Mouse (Mus musculus) heart, embryonic 10.5 days (tissue): ENCODE results near the gene Eme2. TPM values are rescaled to one million over a fixed set of nuclear protein-coding genes. Genes with fewer than 3 reads are reported as not detected.

Experiments
- DNase-seq: peaks from one replicate; pipeline ENCODE4 v3.0.0-alpha.2; 2017; ENCODE audit warnings: low spot score
- H3K27ac ChIP-seq: fragments of 300-500 bp; sonication (generic); 2 replicates; pipeline ENCODE4 v1.5.1; 2016; ENCODE audit warnings: mild to moderate bottlenecking
- H3K27me3 ChIP-seq: fragments of 300-500 bp; sonication (generic); 2 replicates; pipeline ENCODE4 v1.6.1; 2016; ENCODE audit warnings: mild to moderate bottlenecking; ENCODE audit not compliant: poor library complexity, insufficient read depth, severe bottlenecking
- H3K36me3 ChIP-seq: fragments of 300-500 bp; sonication (generic); 2 replicates; pipeline ENCODE4 v1.6.1; 2016; ENCODE audit warnings: mild to moderate bottlenecking, moderate library complexity
- H3K4me1 ChIP-seq: fragments of 300-500 bp; sonication (generic); 2 replicates; pipeline ENCODE4 v1.6.1; 2016; ENCODE audit warnings: mild to moderate bottlenecking
- H3K4me3 ChIP-seq: fragments of 300-500 bp; sonication (generic); 2 replicates; pipeline ENCODE4 v1.5.1; 2016; ENCODE audit warnings: mild to moderate bottlenecking, moderate library complexity
- H3K9me3 ChIP-seq: fragments of 300-500 bp; sonication (generic); 2 replicates; pipeline ENCODE4 v1.6.1; 2016; ENCODE audit warnings: mild to moderate bottlenecking, moderate library complexity
- WGBS: fragments of 180-500 bp; shearing (Covaris S2); methylation state at CpG from one replicate; pipeline ENCODE4 v1.1.7; 2016; 5-methylcytosine and 5-hydroxymethylcytosine counted together
- polyA plus RNA-seq: library from polyadenylated mRNA; unstranded; fragments of >200 nt; fragmentation: Nextera tagmentation; extraction: Ambion mirVana; gene quantifications from 2 replicates; pipeline ENCODE4 v1.2.1, GENCODE M21; 2016

Eme2 gene
- polyA plus RNA-seq, 1 experiment from 2014 or later, result 28.0 TPM

DNA sequence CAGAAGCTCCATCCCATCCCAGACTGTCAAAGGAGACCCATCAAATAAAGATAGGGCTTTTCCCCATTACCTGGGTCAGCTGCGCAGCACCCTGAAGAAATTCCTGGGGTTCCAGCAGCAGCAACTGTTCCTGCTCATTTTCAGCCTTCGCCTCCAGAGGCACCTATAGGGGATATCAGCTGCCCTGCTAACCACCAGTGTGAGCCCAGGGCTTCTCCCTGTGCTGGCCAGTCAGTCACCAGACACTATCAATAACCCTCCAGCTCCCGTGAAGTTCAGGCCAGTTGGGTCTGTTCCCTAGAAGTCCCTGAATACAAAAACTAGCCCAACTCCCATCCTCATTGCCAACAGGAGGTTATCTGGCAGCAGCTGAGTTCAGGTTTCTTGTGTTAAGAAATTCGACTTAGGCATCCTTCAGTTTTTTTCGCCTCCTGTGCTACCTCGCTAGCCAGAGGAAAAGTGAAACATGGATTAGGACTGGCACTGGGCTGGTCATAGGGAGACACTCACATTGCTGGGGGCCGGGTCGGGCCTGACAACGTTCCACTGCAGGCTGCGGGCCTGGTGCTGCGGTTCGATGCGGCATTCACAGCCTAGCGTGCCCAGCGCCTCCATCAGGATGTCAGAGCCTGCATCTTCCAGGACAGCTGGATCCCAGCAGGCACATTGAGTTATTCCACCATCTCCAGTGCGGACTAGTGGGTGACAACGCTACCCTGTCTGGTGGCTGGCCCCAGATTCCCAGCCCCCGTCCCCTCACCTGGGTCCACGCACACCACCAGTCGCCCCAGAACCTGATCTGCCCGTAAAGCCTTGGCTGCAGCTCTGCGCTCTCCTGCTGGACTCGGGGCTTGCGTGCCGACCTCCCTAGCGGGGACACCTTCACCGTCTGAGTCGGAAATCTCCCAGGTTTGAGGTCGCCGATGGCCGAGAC is 559 bp downstream of the Eme2 start:
- Histone ChIP-seq H3K36me3 (peaks cover 69% of the 10 kb centered on the region), H3K27me3 (no peaks in the 10 kb centered on the region), H3K4me3 (peak overlapping the region; percentile 93), H3K27ac (peak overlapping the region; percentile 94), H3K4me1 (peaks cover 47% of the 10 kb centered on the region), H3K9me3 (no peaks in the 10 kb centered on the region)
- no peak for DNase-seq
- 11% methylated on average over 31 of the region's 31 CpGs for WGBS

DNA sequence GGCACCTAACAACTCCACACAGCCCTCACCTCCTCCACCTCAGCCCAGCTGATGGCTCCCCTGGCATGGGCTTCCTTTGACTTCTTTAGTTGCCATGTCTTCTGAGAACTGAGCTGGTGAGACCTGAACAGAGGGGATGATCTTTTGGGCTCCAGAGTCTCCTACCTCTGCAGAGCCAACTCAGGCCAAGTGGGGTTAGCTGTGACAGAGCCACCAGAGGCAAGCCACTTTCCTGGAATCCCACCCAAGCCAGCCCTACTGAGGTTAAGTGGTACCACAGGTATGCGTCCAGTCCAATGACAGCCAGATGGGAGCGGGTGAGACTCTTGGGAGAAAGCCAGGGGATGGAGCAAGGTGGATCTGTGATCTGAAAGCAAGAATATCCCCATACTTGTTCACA is 1.6 kb downstream of the Eme2 start:
- no peak overlapping the region for H3K4me3 ChIP-seq
- 90% methylated on average over 2 of the region's 2 CpGs for WGBS
- peaks cover 41% of the 10 kb centered on the region for H3K4me1 ChIP-seq
- no peak overlapping the region for H3K27ac ChIP-seq
- H3K36me3 ChIP-seq, result peaks cover 67% of the 10 kb centered on the region
- no peak for DNase-seq
- H3K27me3 ChIP-seq, result no peaks in the 10 kb centered on the region
- no peaks in the 10 kb centered on the region for H3K9me3 ChIP-seq

DNA sequence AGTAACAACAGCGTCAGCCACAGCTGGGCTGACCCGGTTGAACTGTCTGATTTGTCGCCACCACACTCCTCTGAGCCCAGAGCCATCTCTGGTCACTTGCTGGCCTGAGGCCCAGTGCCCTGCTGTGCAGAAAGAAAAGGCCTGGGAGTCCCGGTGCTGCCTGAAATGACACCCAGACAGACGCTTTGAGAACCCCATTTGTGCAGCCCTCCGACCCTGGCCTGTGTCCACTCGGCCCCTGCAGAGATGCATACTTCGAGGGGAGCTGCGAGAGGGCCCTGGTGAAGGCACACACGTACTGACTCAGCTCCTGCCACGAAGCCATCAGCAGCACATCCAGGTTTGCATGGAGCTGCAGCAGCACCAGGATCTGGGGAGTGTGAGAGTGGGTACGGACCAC is 2.1 kb downstream of the Eme2 start:
- no peaks in the 10 kb centered on the region for H3K27me3 ChIP-seq
- H3K9me3 ChIP-seq, result no peaks in the 10 kb centered on the region
- peaks cover 62% of the 10 kb centered on the region for H3K36me3 ChIP-seq
- H3K4me1 ChIP-seq, result peaks cover 42% of the 10 kb centered on the region
- 90% methylated on average over 12 of the region's 12 CpGs for WGBS
- no peak for DNase-seq
- no peak overlapping the region for H3K4me3 ChIP-seq
- no peak overlapping the region for H3K27ac ChIP-seq

DNA sequence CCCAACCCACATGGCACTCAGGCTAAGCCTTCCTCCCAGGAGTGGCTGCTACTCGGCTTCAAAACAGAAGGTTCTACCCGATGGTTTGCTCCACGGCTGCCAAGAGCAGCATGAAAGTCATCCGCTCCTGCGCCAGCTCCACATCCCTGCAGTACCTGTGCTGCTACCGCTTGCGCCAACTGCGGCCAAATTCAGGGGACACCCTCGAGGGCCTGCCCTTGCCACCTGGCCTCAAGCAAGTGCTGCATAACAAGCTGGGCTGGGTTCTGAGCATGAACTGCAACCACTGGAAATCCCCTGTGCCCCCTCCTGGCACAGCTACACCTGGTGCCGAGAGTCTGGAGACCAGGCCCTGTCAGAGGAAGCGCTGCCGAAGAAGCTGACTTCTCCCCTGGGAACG is 3.6 kb downstream of the Eme2 start:
- Histone ChIP-seq H3K36me3 (peaks cover 50% of the 10 kb centered on the region), H3K4me3 (no peak overlapping the region), H3K9me3 (no peaks in the 10 kb centered on the region), H3K27me3 (no peaks in the 10 kb centered on the region), H3K27ac (no peak overlapping the region), H3K4me1 (peaks cover 41% of the 10 kb centered on the region)
- no peak for DNase-seq
- WGBS, result 90% methylated on average over 13 of the region's 13 CpGs

DNA sequence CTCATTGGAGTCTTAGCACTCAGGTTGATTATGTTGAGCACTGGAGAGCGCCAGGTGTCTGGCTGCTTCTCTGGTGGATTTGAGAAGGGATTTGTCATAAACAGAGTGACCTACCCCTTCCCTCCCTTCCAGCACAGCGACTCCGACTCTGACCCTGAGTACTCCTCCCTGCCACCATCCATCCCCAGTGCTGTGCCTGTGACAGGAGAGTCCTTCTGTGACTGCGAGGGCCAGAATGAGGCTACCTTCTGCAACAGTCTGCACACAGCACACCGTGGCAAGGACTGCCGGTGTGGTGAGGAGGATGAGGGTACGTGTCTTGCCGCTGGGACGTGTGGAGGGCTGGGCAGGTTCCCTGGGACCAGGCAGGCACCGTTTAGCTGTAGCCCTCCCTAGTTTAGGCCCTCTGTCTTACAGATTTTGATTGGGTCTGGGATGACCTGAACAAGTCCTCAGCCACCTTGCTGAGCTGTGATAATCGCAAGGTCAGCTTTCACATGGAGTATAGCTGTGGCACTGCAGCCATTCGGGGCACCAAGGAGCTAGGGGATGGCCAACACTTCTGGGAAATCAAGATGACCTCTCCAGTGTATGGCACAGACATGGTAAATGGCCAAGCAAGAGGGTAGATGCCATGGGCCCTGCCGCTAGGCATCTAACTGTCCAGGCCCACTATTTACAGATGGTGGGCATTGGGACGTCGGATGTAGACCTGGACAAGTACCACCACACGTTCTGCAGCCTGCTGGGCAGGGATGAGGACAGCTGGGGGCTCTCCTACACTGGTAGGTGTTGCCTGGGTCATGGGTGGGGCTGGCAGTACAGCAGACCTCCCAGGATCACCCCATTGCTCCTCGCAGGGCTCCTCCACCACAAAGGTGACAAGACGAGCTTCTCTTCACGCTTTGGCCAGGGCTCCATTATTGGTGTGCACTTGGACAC is 4.5 kb downstream of the Eme2 start:
- H3K4me1 ChIP-seq, result peaks cover 38% of the 10 kb centered on the region
- WGBS, result 87% methylated on average over 19 of the region's 19 CpGs
- H3K9me3 ChIP-seq, result no peaks in the 10 kb centered on the region
- H3K27me3 ChIP-seq, result no peaks in the 10 kb centered on the region
- no peak overlapping the region for H3K27ac ChIP-seq
- H3K4me3 ChIP-seq, result no peak overlapping the region
- no peak for DNase-seq
- H3K36me3 ChIP-seq, result peaks cover 50% of the 10 kb centered on the region

DNA sequence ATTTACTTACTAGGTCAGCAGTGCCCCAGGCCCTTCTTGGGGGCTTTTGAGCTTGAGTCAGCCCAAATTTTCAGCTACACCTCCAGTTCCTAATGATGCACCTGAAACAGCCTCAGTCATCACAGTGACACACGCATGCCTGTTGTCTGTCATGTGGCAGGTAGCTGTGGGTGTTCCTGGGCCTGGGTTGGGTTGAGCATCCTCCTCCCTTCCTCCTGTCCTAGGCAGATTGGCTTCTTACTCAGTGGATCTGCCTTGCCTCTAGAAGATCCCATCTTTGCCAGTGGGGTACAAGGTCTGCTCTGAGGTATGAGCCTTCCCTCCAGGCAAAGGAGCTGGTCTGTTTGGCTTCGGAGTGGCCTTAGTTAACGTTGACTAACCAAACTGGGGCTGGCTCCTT is 6.0 kb downstream of the Eme2 start:
- H3K36me3 ChIP-seq, result peaks cover 62% of the 10 kb centered on the region
- 88% methylated on average over 3 of the region's 3 CpGs for WGBS
- no peaks in the 10 kb centered on the region for H3K27me3 ChIP-seq
- no peak overlapping the region for H3K27ac ChIP-seq
- H3K4me3 ChIP-seq, result no peak overlapping the region
- H3K4me1 ChIP-seq, result peaks cover 35% of the 10 kb centered on the region
- no peak for DNase-seq
- no peaks in the 10 kb centered on the region for H3K9me3 ChIP-seq

DNA sequence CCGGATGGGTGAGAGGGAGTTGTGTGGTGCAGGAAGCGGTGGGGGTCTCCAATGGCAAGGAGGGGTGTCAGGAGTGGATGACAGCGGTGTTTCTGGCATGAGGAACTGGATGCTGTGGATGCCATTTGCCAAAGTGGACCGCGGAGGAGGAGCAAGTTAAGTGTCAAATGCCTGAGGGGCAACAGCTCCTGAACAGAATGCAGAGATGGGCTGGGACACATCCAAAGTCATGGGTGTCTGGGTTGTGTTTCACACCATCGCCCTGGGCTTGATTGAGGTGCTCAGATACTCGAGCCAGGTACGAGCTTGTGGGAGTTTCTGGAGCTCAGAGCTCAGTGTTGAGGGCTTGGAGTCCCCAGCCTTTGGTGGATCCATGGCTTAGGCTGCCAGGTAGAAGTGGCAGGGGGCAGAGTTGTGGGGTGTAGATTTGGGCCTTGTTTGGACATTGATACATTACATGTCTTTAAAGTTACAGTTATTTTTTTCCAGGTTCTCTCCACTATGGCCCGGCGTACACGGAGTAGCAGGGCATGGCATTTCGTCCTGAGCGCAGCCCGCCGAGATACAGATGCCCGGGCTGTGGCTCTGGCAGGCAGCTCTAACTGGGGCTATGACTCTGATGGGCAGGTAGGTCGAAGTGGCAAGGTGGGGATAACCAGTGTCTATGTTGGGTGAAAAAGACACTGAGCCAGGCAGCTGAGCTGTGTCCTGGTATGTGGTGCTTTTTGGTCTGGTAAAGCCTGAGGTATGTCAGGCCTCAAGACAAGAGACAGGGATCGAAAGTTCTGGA is 7.4 kb downstream of the Eme2 start:
- Histone ChIP-seq H3K36me3 (peaks cover 64% of the 10 kb centered on the region), H3K27me3 (no peaks in the 10 kb centered on the region), H3K27ac (peak overlapping the region; percentile 89; the same call in 1 of the 2 replicates), H3K4me1 (peaks cover 30% of the 10 kb centered on the region), H3K9me3 (no peaks in the 10 kb centered on the region), H3K4me3 (peak overlapping the region; percentile 87)
- DNase-seq, result no peak
- WGBS, result 61% methylated on average over 18 of the region's 18 CpGs

DNA sequence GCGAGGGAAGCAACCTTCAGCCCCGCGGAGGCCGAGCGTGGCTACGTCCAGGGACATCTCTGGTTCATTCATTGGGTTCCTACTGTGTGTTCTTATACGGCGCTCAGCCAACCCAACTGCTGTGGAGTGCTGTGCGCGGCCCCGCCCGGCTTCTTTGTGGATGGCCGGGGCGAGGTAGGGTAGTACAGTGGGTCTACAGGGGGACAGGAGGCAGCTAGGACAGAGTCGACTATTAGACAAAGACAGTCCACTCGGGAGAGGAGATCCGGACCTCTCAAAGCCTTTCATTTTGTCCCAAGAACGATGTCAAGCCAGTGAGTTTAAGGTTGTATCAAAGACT is 8.0 kb downstream of the Eme2 start:
- peaks cover 32% of the 10 kb centered on the region for H3K4me1 ChIP-seq
- DNase-seq, result no peak
- under 1% methylated on average over 18 of the region's 18 CpGs for WGBS
- H3K9me3 ChIP-seq, result no peaks in the 10 kb centered on the region
- peak overlapping the region; percentile 87 for H3K4me3 ChIP-seq
- H3K36me3 ChIP-seq, result peaks cover 63% of the 10 kb centered on the region
- H3K27me3 ChIP-seq, result no peaks in the 10 kb centered on the region
- H3K27ac ChIP-seq, result peak overlapping the region; percentile 89

DNA sequence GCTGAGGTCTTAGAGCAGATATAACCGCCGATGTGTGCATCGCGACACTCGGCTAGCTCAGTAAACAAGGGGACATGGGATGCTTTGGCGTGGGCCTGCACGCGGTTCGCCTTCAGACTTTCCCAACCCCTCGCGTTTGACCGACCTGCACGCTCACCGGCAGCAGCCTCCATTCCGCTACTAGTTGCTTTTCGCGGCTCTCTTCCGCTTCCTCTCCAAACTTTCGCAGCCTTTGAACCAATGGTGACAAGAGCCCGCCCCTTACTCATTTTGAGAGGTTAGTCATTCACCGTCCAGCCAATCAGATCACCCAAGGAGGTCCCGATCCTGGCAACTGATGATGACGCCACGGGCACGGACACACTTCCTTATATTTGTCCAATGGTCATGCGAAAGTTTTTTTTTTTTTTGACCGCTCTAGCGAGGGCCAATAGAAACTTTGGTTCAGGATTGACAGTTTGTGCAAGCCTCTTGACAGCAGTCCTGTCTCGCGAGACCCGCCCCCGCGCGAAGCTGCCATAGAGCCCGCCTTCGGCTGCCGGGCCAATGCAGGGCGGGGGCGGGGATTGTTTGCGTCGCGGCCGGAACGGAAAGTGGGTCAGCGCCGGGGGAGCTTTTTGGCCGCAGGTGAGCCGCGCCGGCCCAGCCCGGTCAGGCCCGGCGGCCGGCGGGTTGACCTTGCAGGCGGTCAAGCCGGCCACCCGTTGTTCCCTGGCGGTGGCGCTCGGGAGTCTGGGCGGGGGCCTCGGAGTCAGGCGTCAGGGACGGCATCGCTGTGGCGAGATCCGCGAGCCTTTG is 8.6 kb downstream of the Eme2 start, which contains the start of the genes Nubp2 and Spsb3:
Gene Nubp2, minus strand, starts transcription at position 216 of the 798 bp plus-strand sequence.
Gene Spsb3, plus strand, starts transcription at position 510 of the 798 bp plus-strand sequence.
- H3K27me3 ChIP-seq, result no peaks in the 10 kb centered on the region
- peaks cover 57% of the 10 kb centered on the region for H3K36me3 ChIP-seq
- peaks cover 37% of the 10 kb centered on the region for H3K4me1 ChIP-seq
- no peaks in the 10 kb centered on the region for H3K9me3 ChIP-seq
- under 1% methylated on average over 69 of the region's 69 CpGs for WGBS
- peak; percentile 100 for DNase-seq
- H3K4me3 ChIP-seq, result peak within 1 kb of the TSS; percentile 87
- H3K27ac ChIP-seq, result peak within 1 kb of the TSS; percentile 89

DNA sequence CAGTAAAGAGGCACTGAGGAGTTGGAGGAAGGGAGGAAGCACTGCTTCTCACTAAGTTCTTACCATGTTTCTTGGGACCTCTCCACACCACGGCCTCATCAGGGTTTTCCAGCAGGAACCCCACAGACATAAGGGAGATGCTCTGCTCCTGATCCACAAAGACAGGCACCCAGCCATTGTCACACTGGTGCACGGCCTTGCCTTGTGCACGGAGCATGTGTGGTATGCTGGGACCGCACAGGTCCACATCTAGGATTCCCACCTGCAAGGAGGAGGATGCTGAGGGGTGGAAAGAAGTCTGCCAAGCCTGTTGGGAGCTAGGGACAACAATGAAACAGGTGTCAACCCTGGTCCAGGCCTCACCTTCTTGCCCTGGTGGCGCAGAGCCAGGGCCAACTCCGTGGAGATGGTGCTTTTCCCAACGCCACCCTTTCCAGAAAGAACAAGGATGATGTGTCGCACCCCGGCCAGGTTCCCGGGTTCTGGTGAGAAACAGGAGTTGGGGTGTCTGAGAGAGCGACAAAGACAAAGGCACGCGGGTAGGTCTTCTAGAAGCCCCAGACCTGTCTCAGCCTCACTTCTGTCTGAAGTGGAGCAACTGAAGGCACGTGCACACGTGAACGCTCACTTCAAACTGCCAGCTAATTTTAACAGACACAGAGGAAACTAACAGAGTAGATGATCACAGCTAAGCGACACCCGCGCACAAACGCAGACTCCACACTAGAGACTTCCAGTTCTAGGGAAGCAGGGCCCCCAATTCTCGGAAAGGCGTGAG is 9.3 kb downstream of the Eme2 start:
- H3K9me3 ChIP-seq, result no peaks in the 10 kb centered on the region
- 23% methylated on average over 22 of the region's 22 CpGs for WGBS
- peaks cover 42% of the 10 kb centered on the region for H3K4me1 ChIP-seq
- peak overlapping the region; percentile 87 for H3K4me3 ChIP-seq
- peaks cover 50% of the 10 kb centered on the region for H3K36me3 ChIP-seq
- DNase-seq, result no peak
- peak overlapping the region; percentile 70 for H3K27ac ChIP-seq
- H3K27me3 ChIP-seq, result no peaks in the 10 kb centered on the region

DNA sequence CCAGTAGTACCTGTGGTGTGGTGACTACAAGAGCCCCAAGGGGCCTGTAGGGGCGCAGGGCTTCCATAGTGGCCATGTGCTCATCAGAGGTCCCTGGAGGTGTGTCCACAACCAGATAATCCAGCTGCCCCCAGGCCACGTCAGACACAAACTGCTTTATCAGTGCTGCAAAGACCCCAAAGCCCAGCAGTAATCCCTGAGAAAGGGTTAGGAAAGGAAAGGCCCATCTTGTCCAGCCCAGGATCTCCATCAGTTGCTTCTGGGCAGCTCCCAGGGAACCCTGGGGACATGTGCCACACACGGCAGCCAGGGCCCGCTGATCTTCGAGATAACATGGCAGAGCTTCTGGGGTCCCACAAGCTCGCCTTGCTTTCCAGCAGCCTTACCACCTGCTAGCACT is 10.5 kb downstream of the Eme2 start:
- 76% methylated on average over 6 of the region's 6 CpGs for WGBS
- H3K9me3 ChIP-seq, result no peaks in the 10 kb centered on the region
- H3K4me3 ChIP-seq, result no peak overlapping the region
- DNase-seq, result no peak
- peaks cover 42% of the 10 kb centered on the region for H3K4me1 ChIP-seq
- H3K27me3 ChIP-seq, result no peaks in the 10 kb centered on the region
- H3K36me3 ChIP-seq, result peaks cover 40% of the 10 kb centered on the region
- no peak overlapping the region for H3K27ac ChIP-seq
